Comparison of ENCODE assay signal across 25 mouse cellular contexts in the genomic region with DNA sequence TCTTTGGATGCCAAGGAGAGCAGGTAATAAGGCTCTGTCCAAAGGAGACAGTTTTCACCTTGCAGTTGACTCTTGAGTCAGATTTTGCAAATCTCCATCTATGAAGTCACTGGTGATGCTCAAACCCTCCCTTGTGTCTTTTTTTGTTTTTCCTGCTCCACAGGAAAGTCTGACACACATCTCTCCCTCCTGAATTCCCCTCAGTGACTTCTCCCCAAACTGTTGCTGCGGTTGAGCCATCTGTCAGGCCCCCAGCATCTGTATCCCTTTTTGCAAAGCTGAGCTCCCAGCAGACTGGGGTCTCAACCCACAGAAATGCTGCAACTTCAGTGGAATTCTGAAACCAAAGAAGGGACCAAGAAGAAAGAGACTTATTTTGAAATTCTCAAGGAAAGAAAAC. TPM values are rescaled to one million over a fixed set of nuclear protein-coding genes. Genes with fewer than 3 reads are reported as not detected.
"Had no signal": no experiment of that assay in that cellular context is flagged by ENCODE, and none has a peak within 500 bp of the region (broad histone marks: within the 10 kb centered on the region; RNA-seq: fewer than 3 reads in every experiment).

No protein-coding gene starts in this region.

- H3K4me2 ChIP-seq: neural tube, embryonic 13.5 days; neural tube, embryonic 15.5 days; stomach, embryonic 15.5 days had no signal

- H3K4me1 ChIP-seq: neural tube, embryonic 15.5 days; stomach, embryonic 15.5 days had no signal

- H3K27ac ChIP-seq: neural tube, embryonic 13.5 days; neural tube, embryonic 15.5 days; stomach, embryonic 15.5 days; stomach, postnatal 0 days had no signal

- H3K36me3 ChIP-seq: neural tube, embryonic 13.5 days; neural tube, embryonic 15.5 days; stomach, embryonic 15.5 days had no signal

- H3K9me3 ChIP-seq: neural tube, embryonic 13.5 days; neural tube, embryonic 15.5 days; stomach, embryonic 15.5 days had no signal

- H3K9ac ChIP-seq: neural tube, embryonic 13.5 days; neural tube, embryonic 15.5 days; stomach, embryonic 15.5 days had no signal

- H3K27me3 ChIP-seq: neural tube, embryonic 13.5 days; neural tube, embryonic 15.5 days; stomach, embryonic 15.5 days had no signal

- DNase-seq: retina, postnatal 1 day; right cerebral cortex, adult 18-20 months; right cerebral cortex, postnatal 14 days; right cerebral cortex, postnatal 25 days; right cerebral cortex, postnatal 4 days; spleen, adult 18-20 months; thymus, adult 18-20 months; thymus, adult 2 months; thymus, postnatal 14 days; thymus, postnatal 25 days; thymus, postnatal 36 days; thymus, postnatal 4 days had no signal

- H3K4me3 ChIP-seq: neural tube, embryonic 13.5 days; neural tube, embryonic 15.5 days; stomach, embryonic 15.5 days had no signal

RNA-seq across cellular contexts. Expression of a gene that starts 17.9 kb away (rescaled TPM):
- total RNA-seq: neutrophil, adult 5-6 weeks had no signal
- polyA plus RNA-seq: neural tube, embryonic 13.5 days; neural tube, embryonic 14.5 days; neural tube, embryonic 15.5 days; small intestine, adult 2 months; spleen, adult 2 months; stomach, embryonic 14.5 days; stomach, embryonic 15.5 days; stomach, embryonic 16.5 days; stomach, postnatal 0 days; testis, adult 2 months; thymus, adult 2 months; thymus, postnatal 0 days; urinary bladder, adult 2 months had no signal

RNA-seq across cellular contexts. Expression of a gene that starts 47.9 kb away (rescaled TPM):
- polyA plus RNA-seq: small intestine, adult 2 months; stomach, embryonic 14.5 days; stomach, embryonic 16.5 days; stomach, postnatal 0 days; testis, adult 2 months; thymus, adult 2 months; urinary bladder, adult 2 months had no signal

RNA-seq across cellular contexts. Expression of a gene that starts 48.1 kb away (rescaled TPM):
- total RNA-seq: neutrophil, adult 5-6 weeks had no signal
- polyA plus RNA-seq: neural tube, embryonic 13.5 days; neural tube, embryonic 14.5 days; neural tube, embryonic 15.5 days; small intestine, adult 2 months; spleen, adult 2 months; stomach, embryonic 14.5 days; stomach, embryonic 15.5 days; stomach, embryonic 16.5 days; stomach, postnatal 0 days; testis, adult 2 months; thymus, adult 2 months; thymus, postnatal 0 days; urinary bladder, adult 2 months had no signal
